Mouse (Mus musculus): ENCODE results near the gene Cdh15. TPM values are rescaled to one million over a fixed set of nuclear protein-coding genes. Genes with fewer than 3 reads are reported as not detected.

Cdh15 gene
- polyA plus RNA-seq, 1 experiment from 2014 or later = 5.4 TPM

- Histone ChIP-seq H3K4me3 (no peak overlapping the region), H3K27me3 (replicated peaks) (no peaks in the 10 kb centered on the region), H3K9me3 (no peaks in the 10 kb centered on the region), H3K4me1 (no peaks in the 10 kb centered on the region), H3K9ac (no peak overlapping the region), H3K36me3 (peaks cover 69% of the 10 kb centered on the region), H3K4me2 (replicated peaks) (no peak overlapping the region), H3K27ac (no peak overlapping the region)
- no peak for ATAC-seq (ENCODE audit: low FRiP score, low read depth)
- 85% methylated on average over 4 of the region's 4 CpGs for WGBS
Measured at GRCm38 (mm10) chr8:122898018-122898417, 50.3 kb downstream of the Cdh15 start.

DNA sequence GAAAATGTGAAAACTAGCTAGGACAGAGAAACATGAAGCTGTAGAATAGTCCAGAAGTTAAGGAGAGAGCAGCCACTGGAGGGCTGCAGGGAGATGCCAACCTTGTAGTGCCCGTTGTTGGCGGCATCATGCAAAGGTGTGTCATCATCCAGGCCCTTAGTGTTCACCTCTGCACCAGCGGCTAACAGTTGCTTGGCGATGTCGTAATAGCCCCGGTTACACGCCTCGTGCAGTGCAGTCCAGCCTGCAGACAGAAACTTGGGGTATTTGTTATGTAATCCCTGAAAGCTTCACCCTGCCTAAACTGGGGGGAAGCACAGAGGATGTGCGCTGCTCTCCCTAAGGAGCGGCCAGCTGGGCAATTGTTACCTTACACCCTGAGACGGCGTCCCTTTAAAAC, 50.7 kb downstream of the Cdh15 start:
- H3K4me2 ChIP-seq (replicated peaks) = no peak overlapping the region
- H3K9me3 ChIP-seq = no peaks in the 10 kb centered on the region
- H3K36me3 ChIP-seq = peaks cover 65% of the 10 kb centered on the region
- H3K9ac ChIP-seq = no peak overlapping the region
- ATAC-seq (ENCODE audit: low FRiP score, low read depth) = no peak
- no peak overlapping the region for H3K4me3 ChIP-seq
- no peak overlapping the region for H3K27ac ChIP-seq
- no peaks in the 10 kb centered on the region for H3K27me3 ChIP-seq (replicated peaks)
- 94% methylated on average over 12 of the region's 12 CpGs for WGBS
- no peaks in the 10 kb centered on the region for H3K4me1 ChIP-seq

- Histone ChIP-seq H3K9me3 (no peaks in the 10 kb centered on the region), H3K4me1 (no peaks in the 10 kb centered on the region), H3K27ac (no peak overlapping the region), H3K4me3 (no peak overlapping the region), H3K36me3 (peaks cover 58% of the 10 kb centered on the region), H3K9ac (no peak overlapping the region), H3K4me2 (replicated peaks) (no peak overlapping the region), H3K27me3 (replicated peaks) (no peaks in the 10 kb centered on the region)
- ATAC-seq (ENCODE audit: low FRiP score, low read depth) = no peak
- 74% methylated on average over 5 of the region's 5 CpGs for WGBS
Measured at GRCm38 (mm10) chr8:122899085-122899484, 51.3 kb downstream of the Cdh15 start.

DNA sequence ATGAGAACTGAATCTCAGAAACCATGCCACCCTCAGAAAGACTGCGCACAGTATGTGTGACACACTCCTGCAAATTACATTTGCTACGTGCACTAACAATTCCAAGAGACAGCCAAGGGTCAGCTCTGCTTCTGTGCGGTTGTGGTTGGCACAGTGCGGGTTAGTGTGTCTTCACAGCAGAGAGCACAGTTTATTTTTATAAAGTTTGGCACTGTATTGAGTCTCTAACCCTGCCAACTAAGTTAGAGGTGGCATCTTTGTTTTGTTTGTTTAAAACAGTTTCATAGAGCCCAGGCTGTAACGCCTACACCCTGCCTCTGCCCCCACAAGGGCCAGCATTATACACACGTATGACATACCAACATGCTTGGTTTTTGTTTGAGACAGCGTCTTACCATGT, 53.7 kb downstream of the Cdh15 start:
- no peak for ATAC-seq (ENCODE audit: low FRiP score, low read depth)
- 94% methylated on average over 7 of the region's 7 CpGs for WGBS
- no peak overlapping the region for H3K27ac ChIP-seq

GRCm38 (mm10) chr8:122901892-122902515, 54.2 kb downstream of the Cdh15 start:
- no peak overlapping the region for H3K9ac ChIP-seq
- no peak overlapping the region for H3K27ac ChIP-seq
- no peaks in the 10 kb centered on the region for H3K27me3 ChIP-seq (replicated peaks)
- H3K9me3 ChIP-seq = no peaks in the 10 kb centered on the region
- no peak overlapping the region for H3K4me2 ChIP-seq (replicated peaks)
- H3K4me3 ChIP-seq = no peak overlapping the region
- ATAC-seq (ENCODE audit: low FRiP score, low read depth) = no peak
- H3K36me3 ChIP-seq = peaks cover 33% of the 10 kb centered on the region
- no peaks in the 10 kb centered on the region for H3K4me1 ChIP-seq
- 88% methylated on average over 8 of the region's 8 CpGs for WGBS

More for the DNA sequence above, 53.7 kb downstream of the Cdh15 start:
- Histone ChIP-seq H3K36me3 (peaks cover 38% of the 10 kb centered on the region), H3K4me1 (no peaks in the 10 kb centered on the region), H3K9ac (no peak overlapping the region), H3K27me3 (replicated peaks) (no peaks in the 10 kb centered on the region), H3K4me2 (replicated peaks) (no peak overlapping the region), H3K9me3 (no peaks in the 10 kb centered on the region), H3K4me3 (no peak overlapping the region)

DNA sequence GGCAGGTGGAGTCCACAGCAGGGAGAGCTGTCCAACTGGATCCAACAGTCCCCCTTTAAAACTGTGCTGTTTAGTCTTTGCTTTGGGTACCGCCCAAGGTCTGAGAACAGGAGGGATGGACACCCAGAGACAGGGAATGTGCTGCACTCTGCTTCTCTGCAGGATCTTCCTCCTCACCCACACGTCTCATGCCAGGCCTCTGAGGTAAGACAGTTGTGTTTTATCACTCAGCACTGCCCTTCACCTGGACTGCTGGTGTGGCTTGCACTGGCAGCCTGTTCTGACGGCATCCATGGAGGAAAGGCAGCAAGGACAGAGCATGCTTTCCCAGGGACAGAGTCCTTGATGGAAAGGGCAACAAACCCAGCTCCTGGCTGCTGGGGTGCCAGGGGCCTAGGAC, 54.8 kb downstream of the Cdh15 start:
- no peaks in the 10 kb centered on the region for H3K4me1 ChIP-seq

GRCm38 (mm10) chr8:122903002-122903401, 55.2 kb downstream of the Cdh15 start:
- H3K36me3 ChIP-seq = peaks cover 35% of the 10 kb centered on the region
- no peak for ATAC-seq (ENCODE audit: low FRiP score, low read depth)

More for the DNA sequence above, 54.8 kb downstream of the Cdh15 start:
- ATAC-seq (ENCODE audit: low FRiP score, low read depth) = no peak
- H3K9ac ChIP-seq = no peak overlapping the region
- H3K9me3 ChIP-seq = no peaks in the 10 kb centered on the region
- H3K36me3 ChIP-seq = peaks cover 34% of the 10 kb centered on the region
- 68% methylated on average over 3 of the region's 3 CpGs for WGBS
- no peak overlapping the region for H3K4me3 ChIP-seq
- no peak overlapping the region for H3K27ac ChIP-seq
- no peak overlapping the region for H3K4me2 ChIP-seq (replicated peaks)
- H3K27me3 ChIP-seq (replicated peaks) = no peaks in the 10 kb centered on the region

GRCm38 (mm10) chr8:122904496-122904895, 56.7 kb downstream of the Cdh15 start:
- Histone ChIP-seq H3K9ac (no peak overlapping the region), H3K4me1 (no peaks in the 10 kb centered on the region), H3K27me3 (replicated peaks) (no peaks in the 10 kb centered on the region), H3K27ac (no peak overlapping the region), H3K36me3 (peaks cover 28% of the 10 kb centered on the region), H3K4me3 (no peak overlapping the region), H3K9me3 (no peaks in the 10 kb centered on the region), H3K4me2 (replicated peaks) (no peak overlapping the region)
- ATAC-seq (ENCODE audit: low FRiP score, low read depth) = no peak
- 89% methylated on average over 11 of the region's 11 CpGs for WGBS

More at GRCm38 (mm10) chr8:122903002-122903401, 55.2 kb downstream of the Cdh15 start:
- no peak overlapping the region for H3K4me2 ChIP-seq (replicated peaks)
- H3K9me3 ChIP-seq = no peaks in the 10 kb centered on the region
- 25% methylated on average over 5 of the region's 5 CpGs for WGBS
- no peak overlapping the region for H3K27ac ChIP-seq
- no peaks in the 10 kb centered on the region for H3K27me3 ChIP-seq (replicated peaks)
- no peak overlapping the region for H3K4me3 ChIP-seq
- H3K4me1 ChIP-seq = no peaks in the 10 kb centered on the region
- no peak overlapping the region for H3K9ac ChIP-seq

DNA sequence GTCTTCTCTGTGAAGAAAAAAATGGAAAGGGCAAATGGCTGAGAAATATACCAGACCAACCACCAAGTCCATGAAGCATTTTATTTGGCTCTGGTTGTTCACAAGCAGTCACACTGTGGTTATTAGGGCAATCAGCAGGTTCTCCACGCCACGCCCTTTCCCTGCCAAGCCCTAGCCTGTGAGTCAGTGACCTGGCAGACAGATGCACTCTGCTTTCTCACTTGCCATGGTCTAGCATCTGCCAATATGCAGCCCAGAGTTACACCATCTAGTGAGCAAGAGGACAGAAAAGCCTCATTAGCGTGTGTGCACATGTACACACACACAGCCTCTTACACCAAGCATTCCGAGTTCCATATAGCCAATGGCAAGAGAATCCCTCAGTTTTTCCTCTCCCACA, 57.6 kb downstream of the Cdh15 start:
- 94% methylated on average over 4 of the region's 4 CpGs for WGBS
- H3K4me2 ChIP-seq (replicated peaks) = no peak overlapping the region
- no peak overlapping the region for H3K9ac ChIP-seq
- H3K36me3 ChIP-seq = peaks cover 20% of the 10 kb centered on the region
- H3K4me3 ChIP-seq = no peak overlapping the region
- no peaks in the 10 kb centered on the region for H3K4me1 ChIP-seq
- no peak for ATAC-seq (ENCODE audit: low FRiP score, low read depth)
- H3K27me3 ChIP-seq (replicated peaks) = no peaks in the 10 kb centered on the region
- no peak overlapping the region for H3K27ac ChIP-seq
- no peaks in the 10 kb centered on the region for H3K9me3 ChIP-seq

DNA sequence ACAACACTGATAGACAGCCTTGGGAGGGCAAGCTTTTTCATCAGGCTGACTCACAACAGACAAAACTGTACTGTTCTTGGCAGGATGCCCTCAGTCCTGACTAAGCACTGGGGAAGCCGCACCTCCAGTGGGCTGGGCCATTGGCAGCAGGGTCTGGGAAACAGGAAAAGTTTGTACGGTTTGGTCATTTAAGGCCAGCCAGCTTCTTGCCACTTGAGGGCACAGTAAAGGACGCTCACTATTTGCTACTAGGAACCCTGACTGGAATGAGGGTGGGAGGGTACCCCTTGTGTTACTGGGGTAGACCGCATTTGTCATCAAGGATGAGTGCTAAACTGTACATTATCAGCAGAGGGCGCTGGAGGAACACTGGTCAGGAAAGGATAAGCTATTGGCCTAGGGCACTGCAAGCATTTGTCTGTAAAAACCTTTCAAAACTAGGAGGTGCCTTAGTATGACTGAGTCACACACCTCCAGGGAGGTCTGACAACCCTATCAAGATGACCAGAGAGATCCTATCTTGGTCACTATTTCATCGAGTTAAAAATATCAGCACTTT, 58.8 kb downstream of the Cdh15 start:
- no peaks in the 10 kb centered on the region for H3K9me3 ChIP-seq
- 52% methylated on average over 6 of the region's 6 CpGs for WGBS
- 0 out of 2 replicates have a peak, but pooled peaks have one; percentile 25 for ATAC-seq (ENCODE audit: low FRiP score, low read depth)
- no peak overlapping the region for H3K4me2 ChIP-seq (replicated peaks)
- H3K4me1 ChIP-seq = no peaks in the 10 kb centered on the region
- no peak overlapping the region for H3K27ac ChIP-seq
- no peaks in the 10 kb centered on the region for H3K27me3 ChIP-seq (replicated peaks)
- peaks cover 20% of the 10 kb centered on the region for H3K36me3 ChIP-seq
- H3K4me3 ChIP-seq = no peak overlapping the region
- H3K9ac ChIP-seq = no peak overlapping the region

DNA sequence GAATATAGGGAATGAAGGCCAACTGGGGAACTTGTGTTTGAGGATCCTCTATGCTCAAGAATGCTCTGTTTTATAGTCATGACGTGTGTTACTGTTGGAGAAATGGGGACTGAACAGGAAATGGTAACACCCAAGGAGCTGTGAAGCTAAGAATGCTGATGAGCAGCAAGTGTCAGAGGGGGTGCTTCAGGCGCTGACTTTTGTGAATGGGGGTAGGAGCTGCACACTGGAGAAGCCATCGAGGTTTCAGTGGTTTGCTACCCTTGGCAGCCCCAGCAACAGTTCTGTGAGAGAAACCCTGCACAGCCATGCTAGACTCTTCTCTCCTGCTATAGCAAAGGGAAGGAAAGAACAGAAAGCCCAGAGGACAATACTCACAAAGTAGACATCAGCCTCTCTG, 64.4 kb downstream of the Cdh15 start:
- 84% methylated on average over 3 of the region's 3 CpGs for WGBS
- H3K36me3 ChIP-seq = peaks cover 35% of the 10 kb centered on the region

DNA sequence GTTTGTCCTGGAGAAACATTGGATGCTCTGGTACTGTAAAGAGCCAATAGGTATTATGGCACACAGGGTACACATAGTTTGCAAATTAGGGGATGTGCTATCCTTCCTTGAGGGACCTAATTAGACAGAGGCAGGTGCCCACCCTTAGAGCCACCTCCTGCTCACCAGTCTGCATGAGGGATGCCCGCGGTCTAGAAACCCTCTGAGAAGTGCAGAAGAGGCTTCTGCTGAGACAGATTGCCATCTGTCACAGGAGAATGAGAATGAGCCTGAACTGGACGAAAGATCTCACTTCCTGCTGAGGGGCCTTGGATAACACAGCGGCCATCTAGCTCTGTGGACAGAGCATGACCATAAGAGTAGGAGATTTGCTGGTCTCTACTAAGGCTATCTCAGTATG, 65.1 kb downstream of the Cdh15 start:
- H3K4me1 ChIP-seq = peaks cover 5% of the 10 kb centered on the region; the same call in 1 of the 2 replicates
- WGBS = 85% methylated on average over 4 of the region's 4 CpGs
- no peak overlapping the region for H3K4me3 ChIP-seq
- H3K27ac ChIP-seq = no peak overlapping the region
- H3K9me3 ChIP-seq = no peaks in the 10 kb centered on the region
- H3K27me3 ChIP-seq (replicated peaks) = no peaks in the 10 kb centered on the region
- ATAC-seq (ENCODE audit: low FRiP score, low read depth) = no peak
- peaks cover 27% of the 10 kb centered on the region for H3K36me3 ChIP-seq
- no peak overlapping the region for H3K4me2 ChIP-seq (replicated peaks)
- no peak overlapping the region for H3K9ac ChIP-seq

More for the DNA sequence above, 64.4 kb downstream of the Cdh15 start:
- no peaks in the 10 kb centered on the region for H3K9me3 ChIP-seq
- no peak overlapping the region for H3K4me3 ChIP-seq
- H3K9ac ChIP-seq = no peak overlapping the region
- H3K27me3 ChIP-seq (replicated peaks) = no peaks in the 10 kb centered on the region
- ATAC-seq (ENCODE audit: low FRiP score, low read depth) = no peak
- H3K4me1 ChIP-seq = no peaks in the 10 kb centered on the region
- H3K4me2 ChIP-seq (replicated peaks) = no peak overlapping the region
- H3K27ac ChIP-seq = no peak overlapping the region

GRCm38 (mm10) chr8:122916766-122917165, 69.0 kb downstream of the Cdh15 start:
- no peak for ATAC-seq (ENCODE audit: low FRiP score, low read depth)
- Histone ChIP-seq H3K9me3 (no peaks in the 10 kb centered on the region), H3K27me3 (replicated peaks) (no peaks in the 10 kb centered on the region), H3K27ac (no peak overlapping the region), H3K4me3 (no peak overlapping the region), H3K9ac (no peak overlapping the region), H3K4me1 (peaks cover 25% of the 10 kb centered on the region), H3K4me2 (replicated peaks) (no peak overlapping the region), H3K36me3 (peaks cover 20% of the 10 kb centered on the region)
- 76% methylated on average over 3 of the region's 3 CpGs for WGBS
